30 mouse cellular contexts compared by ENCODE assay signal in genomic region chr13:69595911-69596310, GRCm38 (mm10).
"Had no signal": no experiment of that assay in that cellular context is flagged by ENCODE, and none has a peak within 500 bp of the region (broad histone marks: within the 10 kb centered on the region; RNA-seq: fewer than 3 reads in every experiment).

No protein-coding gene starts in this region.

- H3K36me3 ChIP-seq: heart, embryonic 12.5 days; heart, embryonic 13.5 days; heart, embryonic 15.5 days; hindbrain, embryonic 10.5 days; hindbrain, embryonic 12.5 days; hindbrain, embryonic 13.5 days; hindbrain, embryonic 15.5 days; intestine, embryonic 15.5 days; kidney, embryonic 15.5 days had no signal

- H3K4me3 ChIP-seq: heart, embryonic 12.5 days; heart, embryonic 13.5 days; heart, embryonic 15.5 days; hindbrain, embryonic 10.5 days; hindbrain, embryonic 12.5 days; hindbrain, embryonic 13.5 days; hindbrain, embryonic 15.5 days; intestine, embryonic 15.5 days; kidney, embryonic 15.5 days; layer of hippocampus, adult 2 months; left cerebral cortex, adult 2 months had no signal

- H3K4me1 ChIP-seq: heart, embryonic 13.5 days; heart, embryonic 15.5 days; hindbrain, embryonic 10.5 days; hindbrain, embryonic 12.5 days; hindbrain, embryonic 13.5 days; hindbrain, embryonic 15.5 days; intestine, embryonic 15.5 days; kidney, embryonic 15.5 days had no signal

- H3K9ac ChIP-seq: heart, embryonic 12.5 days; heart, embryonic 13.5 days; heart, embryonic 15.5 days; hindbrain, embryonic 12.5 days; hindbrain, embryonic 13.5 days; hindbrain, embryonic 14.5 days; hindbrain, embryonic 15.5 days; intestine, embryonic 15.5 days; kidney, embryonic 15.5 days had no signal

- H3K27me3 ChIP-seq: heart, embryonic 12.5 days; heart, embryonic 13.5 days; heart, embryonic 15.5 days; hindbrain, embryonic 12.5 days; hindbrain, embryonic 13.5 days; hindbrain, embryonic 15.5 days; intestine, embryonic 15.5 days; kidney, embryonic 15.5 days had no signal

- DNase-seq: heart, postnatal 10 days; heart, postnatal 14 days; heart, postnatal 36 days; heart, postnatal 4 days; kidney, adult 11 months; kidney, adult 18-20 months; kidney, adult 2 months; kidney, adult 8-10 months; kidney, adult 9 months; kidney, postnatal 10 days; kidney, postnatal 14 days; kidney, postnatal 25 days; kidney, postnatal 36 days; kidney, postnatal 4 days; layer of hippocampus, adult 9-11 months; layer of hippocampus, postnatal 36 days had no signal

- H3K27ac ChIP-seq: heart, embryonic 13.5 days; heart, embryonic 15.5 days; hindbrain, embryonic 10.5 days; hindbrain, embryonic 12.5 days; hindbrain, embryonic 13.5 days; hindbrain, embryonic 14.5 days; hindbrain, embryonic 15.5 days; hindbrain, postnatal 0 days; intestine, embryonic 15.5 days; kidney, embryonic 15.5 days; kidney, postnatal 0 days; layer of hippocampus, adult 2 months; left cerebral cortex, adult 2 months had no signal
